Mouse (Mus musculus) skeletal muscle tissue, adult 2 months (tissue): Measurements from ENCODE around the gene Pcif1.

Experiments
- DNase-seq: peaks from one replicate; pipeline ENCODE4 v3.0.0-alpha.2; 2012; ENCODE audit warnings: low read depth, low spot score

The Pcif1 gene

GRCm38 (mm10) chr2:164921984-164922383, 42.9 kb downstream of the Pcif1 start:
- no peak for DNase-seq

- no peak for DNase-seq
Measured at GRCm38 (mm10) chr2:164923291-164923690, 44.2 kb downstream of the Pcif1 start.

- peak; percentile 85 for DNase-seq
Measured at GRCm38 (mm10) chr2:164924100-164924857, 45.2 kb downstream of the Pcif1 start.

GRCm38 (mm10) chr2:164930706-164931581, 51.8 kb downstream of the Pcif1 start:
- DNase-seq = no peak

GRCm38 (mm10) chr2:164933534-164933933, 54.4 kb downstream of the Pcif1 start:
- no peak for DNase-seq

- no peak for DNase-seq
Measured at GRCm38 (mm10) chr2:164935991-164936390, 56.9 kb downstream of the Pcif1 start.

- no peak for DNase-seq
Measured at GRCm38 (mm10) chr2:164938146-164939091, 59.3 kb downstream of the Pcif1 start.

- DNase-seq = no peak
Measured at GRCm38 (mm10) chr2:164939106-164939505, 60.0 kb downstream of the Pcif1 start.

- no peak for DNase-seq
Measured at GRCm38 (mm10) chr2:164940140-164940830, 61.2 kb downstream of the Pcif1 start, which contains the start of gene Mmp9. Gene Mmp9 (plus strand): TSS chr2:164940780.

- DNase-seq = peak; percentile 55
Measured at GRCm38 (mm10) chr2:164942692-164943290, 63.7 kb downstream of the Pcif1 start.
